Mouse (Mus musculus) heart, adult 8-10 months (tissue): ENCODE measurements around the gene Gabbr2. TPM values are rescaled to one million over a fixed set of nuclear protein-coding genes. Genes with fewer than 3 reads are reported as not detected.
A peak's percentile ranks its signal among the peaks of the same experiment; 100 is the strongest.

ENCODE experiments used
- DNase-seq: peaks from one replicate; pipeline ENCODE4 v3.0.0; 2022; ENCODE audit warnings: low spot score
- total RNA-seq, 4 experiments: library from RNA; stranded (reverse); gene quantifications; 2 replicates each; pipeline ENCODE4 v1.2.4; 2022

Gene Gabbr2
- total RNA-seq, 4 experiments from 2014 or later: 0.03 to 0.52 (median 0.18) TPM

DNA sequence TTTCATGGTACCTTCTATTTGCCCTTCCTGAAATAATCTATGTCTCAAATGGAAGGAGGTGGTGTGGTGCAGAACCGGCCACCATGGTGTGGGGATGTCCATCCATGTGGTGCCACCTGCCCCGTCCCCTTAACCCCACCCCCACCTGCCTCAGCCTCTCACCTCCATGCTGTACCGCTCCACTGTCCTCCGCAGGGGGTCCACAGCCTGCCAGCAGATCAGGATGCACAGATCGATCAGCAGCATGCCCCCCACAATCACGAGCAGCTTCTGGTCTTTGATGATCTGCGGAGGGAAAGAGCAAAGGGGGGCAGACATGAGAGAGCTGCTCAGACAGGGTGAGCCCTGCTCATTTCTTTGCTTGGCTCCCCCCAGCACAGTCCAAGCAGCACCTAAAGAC is 273.0 kb downstream of the Gabbr2 start:
- DNase-seq: no peak

DNA sequence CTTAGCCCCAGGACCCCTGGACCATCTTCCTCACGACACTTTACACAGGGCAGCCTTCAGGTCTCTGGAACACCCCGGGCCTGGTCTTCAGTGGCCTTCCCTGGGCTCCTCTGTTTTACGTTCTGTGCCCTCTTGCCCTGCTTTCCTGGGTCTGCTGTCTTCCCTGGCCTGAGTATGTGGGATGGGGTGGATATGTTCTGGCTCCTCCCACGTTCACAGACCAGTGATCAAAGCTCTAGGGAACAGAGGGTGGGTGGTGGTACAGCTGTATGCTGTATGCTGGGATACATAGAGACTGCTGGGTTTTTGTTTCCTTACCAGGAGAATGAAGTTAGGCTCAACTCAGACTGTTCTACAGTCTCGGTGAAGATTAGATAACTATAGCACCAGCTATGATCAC is 274.5 kb downstream of the Gabbr2 start:
- no peak for DNase-seq

- DNase-seq: no peak
Observed at GRCm38 (mm10) chr4:46716361-46716760, 275.3 kb downstream of the Gabbr2 start.

DNA sequence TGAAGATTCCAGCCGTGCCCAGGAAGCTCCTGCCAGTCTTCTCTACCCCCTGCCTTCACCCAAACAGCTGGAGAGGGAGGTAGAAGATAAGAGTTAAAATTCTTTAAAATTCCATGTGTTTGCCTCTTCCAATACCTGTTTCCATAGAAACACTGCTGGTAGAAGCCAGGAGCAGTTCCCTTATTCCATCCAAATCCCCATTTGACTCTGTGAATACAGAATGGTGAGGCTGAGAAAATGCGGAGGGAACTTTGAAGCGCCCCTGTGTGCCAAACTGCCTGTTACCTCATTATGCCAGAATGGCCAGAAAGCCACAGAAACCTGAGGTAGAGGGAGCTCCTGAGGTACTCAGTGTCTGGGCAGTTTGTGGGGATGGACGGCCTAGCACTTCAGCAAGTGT is 281.1 kb downstream of the Gabbr2 start:
- no peak for DNase-seq

- DNase-seq: no peak
Observed at GRCm38 (mm10) chr4:46710018-46710417, 281.7 kb downstream of the Gabbr2 start.

DNA sequence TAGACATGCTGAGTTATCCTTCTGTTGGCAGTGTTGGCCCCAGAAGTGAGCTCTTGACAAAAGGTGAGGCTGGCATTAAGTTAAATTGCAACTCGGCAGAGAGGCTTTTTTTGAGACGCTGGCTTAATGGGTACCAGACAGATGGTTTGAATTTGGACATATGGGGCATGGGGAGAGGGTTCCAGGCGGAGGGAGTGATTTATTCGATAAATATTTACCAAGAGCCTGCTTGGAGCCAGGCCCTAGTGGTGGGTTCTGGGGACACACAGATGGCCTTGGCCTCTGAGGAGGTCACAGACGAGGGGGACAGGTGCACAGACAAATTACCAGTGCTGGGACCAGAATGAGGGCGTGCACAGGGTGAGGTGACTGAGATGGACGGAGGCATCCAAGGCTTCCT is 282.2 kb downstream of the Gabbr2 start:
- no peak for DNase-seq

DNA sequence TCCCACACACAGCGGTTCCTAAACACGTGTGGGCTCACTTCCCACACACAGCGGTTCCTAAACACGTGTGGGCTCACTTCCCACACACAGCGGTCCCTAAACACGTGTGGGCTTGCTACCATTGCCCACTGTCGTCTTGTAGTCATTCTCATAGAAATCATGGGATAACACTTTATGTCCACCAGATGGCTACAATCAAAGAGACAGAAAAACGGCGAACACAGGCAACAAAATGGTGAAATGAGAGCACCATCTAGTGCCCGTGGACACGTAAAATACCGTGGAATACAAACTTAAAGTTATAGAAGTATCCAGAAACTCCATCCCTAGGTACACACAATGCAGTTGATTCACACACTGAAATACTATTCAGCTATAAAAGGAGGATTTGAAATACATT is 285.9 kb downstream of the Gabbr2 start:
- DNase-seq: no peak

- DNase-seq: no peak
Observed at GRCm38 (mm10) chr4:46703146-46703545, 288.5 kb downstream of the Gabbr2 start.

- DNase-seq: no peak
Observed at GRCm38 (mm10) chr4:46700223-46700651, 291.4 kb downstream of the Gabbr2 start.

GRCm38 (mm10) chr4:46696467-46696866 is 295.2 kb downstream of the Gabbr2 start:
- DNase-seq: no peak

DNA sequence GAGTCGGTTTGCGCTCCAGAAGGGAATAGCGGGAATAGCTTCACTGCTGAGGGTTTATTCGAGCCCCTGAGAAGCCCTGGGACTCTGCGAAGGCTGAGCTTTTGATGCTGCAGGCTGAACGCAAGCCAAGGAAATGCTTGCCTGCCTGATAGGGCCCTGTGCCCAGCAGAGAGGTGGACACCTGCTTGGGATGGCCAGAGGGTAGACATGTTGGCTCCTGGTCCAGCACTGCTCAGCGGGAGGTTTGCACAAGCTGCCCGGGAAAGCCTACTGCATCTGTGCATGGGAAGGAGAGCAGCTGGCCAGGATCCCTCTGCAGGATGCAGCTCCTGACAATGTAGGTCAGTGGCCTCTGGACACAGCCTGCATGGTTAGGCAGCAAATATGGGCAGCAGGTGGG is 301.1 kb downstream of the Gabbr2 start:
- no peak for DNase-seq

- no peak for DNase-seq
Observed at GRCm38 (mm10) chr4:46690023-46690420, 301.7 kb downstream of the Gabbr2 start.

- peak; percentile 63 for DNase-seq
Observed at GRCm38 (mm10) chr4:46689397-46690022, 302.2 kb downstream of the Gabbr2 start.

- DNase-seq: no peak
Observed at GRCm38 (mm10) chr4:46688213-46688832, 303.4 kb downstream of the Gabbr2 start.

DNA sequence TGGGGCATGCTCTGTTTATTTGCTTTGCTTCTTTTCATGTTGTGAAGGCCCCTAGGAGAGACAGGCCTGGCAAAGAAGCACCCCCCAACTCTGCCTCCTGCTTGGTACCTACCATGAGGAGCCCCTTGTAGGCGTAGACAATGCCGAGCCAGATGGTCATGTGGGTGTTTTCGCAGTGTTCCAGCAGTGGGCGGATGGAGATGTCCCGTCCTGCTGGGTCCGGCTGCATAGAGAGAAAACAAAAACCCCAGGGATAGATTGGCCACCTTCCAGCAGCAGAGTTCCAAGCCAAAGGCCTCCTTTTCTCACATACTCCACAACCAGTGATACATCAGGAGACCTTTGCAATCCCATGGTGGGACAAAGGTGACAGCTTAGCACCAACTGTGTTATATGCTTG is 307.5 kb downstream of the Gabbr2 start:
- peak; percentile 13 for DNase-seq

DNA sequence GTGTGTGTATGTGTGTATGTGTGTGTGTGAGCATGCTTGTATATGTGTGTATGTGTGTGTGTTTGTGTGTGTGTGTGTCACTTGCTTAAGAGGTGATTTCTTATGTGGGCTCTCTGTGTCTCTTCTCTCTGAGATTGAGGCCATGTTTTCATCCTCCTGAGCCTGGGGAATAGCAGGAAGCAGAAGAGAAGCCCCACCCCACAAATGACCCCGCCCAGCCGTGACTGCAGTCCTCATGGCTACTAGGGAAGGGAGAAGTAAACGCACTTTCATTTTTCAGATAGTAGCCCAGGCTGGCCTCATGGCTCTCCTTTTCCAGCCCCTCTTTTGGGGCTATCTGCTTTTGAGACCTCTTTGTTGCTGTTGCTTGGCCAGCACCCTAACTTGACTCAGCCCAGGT is 315.0 kb downstream of the Gabbr2 start:
- no peak for DNase-seq

- DNase-seq: no peak
Observed at GRCm38 (mm10) chr4:46675992-46676391, 315.7 kb downstream of the Gabbr2 start.

DNA sequence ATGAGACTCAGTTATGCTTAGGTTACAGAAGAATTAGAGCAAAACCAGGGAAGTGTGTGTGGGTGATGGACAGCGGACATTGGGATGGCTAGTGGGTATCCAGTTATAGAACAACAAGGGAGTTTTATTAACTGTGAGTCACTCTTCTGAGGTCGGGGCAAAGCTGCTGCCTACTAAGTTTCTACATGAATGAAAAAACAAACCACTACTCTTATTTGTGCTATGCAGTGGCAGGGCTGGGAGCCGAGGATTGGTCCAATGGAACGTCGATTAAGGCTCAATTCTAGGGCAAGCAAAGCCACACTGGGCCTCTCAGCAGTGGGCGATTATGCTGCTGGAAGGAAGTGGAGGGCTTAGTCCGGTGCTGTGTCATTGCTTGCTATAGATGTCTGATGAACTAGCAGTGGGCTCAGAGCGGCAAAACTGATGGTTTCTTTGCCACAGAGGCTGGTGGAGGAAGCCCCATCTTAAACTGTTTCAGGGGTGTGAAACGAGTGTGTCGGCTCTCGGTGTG is 316.3 kb downstream of the Gabbr2 start:
- DNase-seq: no peak

GRCm38 (mm10) chr4:46668620-46669019 is 323.1 kb downstream of the Gabbr2 start:
- DNase-seq: no peak

DNA sequence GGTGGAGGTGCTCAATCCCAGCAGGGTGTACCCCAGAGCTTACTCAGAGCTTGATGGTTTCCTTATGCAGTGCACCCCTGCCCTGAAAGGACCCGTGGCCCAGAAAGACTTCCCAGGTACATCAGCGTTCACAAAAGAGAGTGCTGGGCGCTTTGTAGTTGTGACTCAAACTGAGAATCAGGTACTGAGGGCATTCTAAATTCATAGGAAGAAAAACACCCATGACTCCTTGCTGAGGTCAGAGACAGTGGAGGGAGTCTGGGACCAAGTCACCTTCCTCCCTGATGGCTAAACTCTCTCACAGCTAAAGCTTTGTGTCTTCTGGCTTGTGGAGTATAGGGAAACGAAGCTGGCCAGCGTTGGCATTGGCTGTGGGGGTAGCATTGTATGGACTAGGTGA is 325.3 kb downstream of the Gabbr2 start:
- no peak for DNase-seq

DNA sequence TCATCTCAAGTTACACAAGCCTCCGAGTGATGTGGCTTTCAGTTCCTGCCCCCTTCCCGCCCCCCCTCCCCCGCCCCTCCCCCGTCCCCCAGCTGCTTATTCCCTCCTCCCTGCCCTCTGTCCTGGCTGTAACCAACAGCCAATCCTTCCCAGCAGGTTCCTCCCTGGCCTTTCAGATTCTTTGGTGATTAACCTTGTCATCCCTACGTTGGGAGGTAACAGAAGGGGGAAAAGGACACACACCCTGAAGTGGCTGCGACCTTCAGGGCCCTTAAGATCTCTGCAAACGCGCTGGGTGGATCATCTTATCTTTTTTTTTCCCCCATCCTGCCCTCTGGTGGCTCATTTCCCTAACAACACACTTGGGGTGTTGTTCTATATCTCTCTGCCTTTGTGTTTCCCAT is 326.3 kb downstream of the Gabbr2 start:
- DNase-seq: no peak

DNA sequence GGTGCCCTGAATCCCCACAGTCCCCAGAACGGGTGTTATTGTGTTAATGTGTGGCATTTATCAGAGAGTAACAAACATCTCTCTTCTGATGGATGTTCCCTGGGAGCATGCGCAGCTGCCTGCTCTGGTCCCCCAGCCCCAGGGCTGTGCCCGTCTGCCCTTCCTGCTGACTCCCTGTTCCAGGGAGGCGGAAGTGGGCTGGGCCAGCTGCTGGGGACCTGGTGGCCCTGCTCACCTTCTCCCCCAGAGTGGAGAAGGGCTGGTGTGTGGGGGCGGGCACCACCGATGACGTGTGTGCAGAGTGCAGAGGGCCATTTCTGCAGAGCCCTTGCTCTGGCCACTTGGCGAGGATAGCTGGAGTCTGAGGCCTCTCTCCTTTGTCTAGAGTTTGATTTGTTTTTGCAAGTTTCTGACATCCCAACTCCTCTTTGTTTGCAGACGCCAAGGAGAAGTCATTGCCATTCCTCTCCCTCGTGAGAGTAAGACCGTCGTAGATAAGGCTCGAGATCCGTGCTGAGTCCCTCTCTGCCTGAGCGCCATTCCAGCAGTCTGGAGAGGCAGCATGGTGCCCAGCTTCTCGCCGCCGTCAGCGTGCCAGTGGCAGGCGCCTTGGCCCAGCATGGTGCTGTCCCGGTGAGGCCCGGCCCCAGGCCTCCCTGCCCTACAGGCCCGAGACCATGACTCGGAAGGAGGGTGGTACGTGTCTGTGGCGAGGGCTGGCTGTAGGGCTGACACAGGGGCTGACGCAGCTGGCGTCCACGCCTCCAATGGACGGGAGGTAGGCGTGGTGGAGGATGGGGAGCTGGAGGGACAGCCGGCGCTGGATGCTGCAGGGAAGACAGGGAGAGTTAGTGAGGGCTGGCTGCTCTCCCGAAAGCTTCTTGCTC is 327.3 kb downstream of the Gabbr2 start:
- peak; percentile 35 for DNase-seq
